Mouse (Mus musculus) stomach, postnatal 0 days (tissue): ENCODE results near the gene Lman2l. TPM values are rescaled to one million over a fixed set of nuclear protein-coding genes. Genes with fewer than 3 reads are reported as not detected.
A peak's percentile ranks its signal among the peaks of the same experiment; 100 is the strongest.

Experiments
- ATAC-seq: fragments of 200-750 bp; cut with Nextera tagmentation; 2 replicates; pipeline ENCODE4 v1.8.0; 2017; ENCODE audit not compliant: low FRiP score, low TSS enrichment
- DNase-seq: peaks from one replicate; pipeline ENCODE4 v3.0.0-alpha.2; 2016; ENCODE audit warnings: low spot score
- H3K27ac ChIP-seq: fragments of 300-500 bp; sonication (generic); replicated peaks from 2 replicates; pipeline ENCODE4 v1.5.1; 2014; ENCODE audit warnings: mild to moderate bottlenecking, control low read depth
- H3K27me3 ChIP-seq: fragments of 300-500 bp; sonication (generic); 2 replicates; pipeline ENCODE4 v1.6.1; 2014; ENCODE audit warnings: low read length; ENCODE audit not compliant: control insufficient read depth, insufficient read depth
- H3K36me3 ChIP-seq: fragments of 300-500 bp; sonication (generic); 2 replicates; pipeline ENCODE4 v1.6.1; 2014; ENCODE audit warnings: low read length, mixed read lengths; ENCODE audit not compliant: control insufficient read depth, insufficient read depth
- H3K4me1 ChIP-seq: fragments of 300-500 bp; sonication (generic); replicated peaks from 2 replicates; pipeline ENCODE4 v1.6.1; 2014; ENCODE audit warnings: antibody characterized with exemption; ENCODE audit not compliant: control insufficient read depth, insufficient read depth
- H3K4me2 ChIP-seq: fragments of 300-500 bp; sonication (generic); replicated peaks from 2 replicates; pipeline ENCODE4 v1.6.1; 2014; ENCODE audit warnings: low read depth, mild to moderate bottlenecking, control low read depth, moderate library complexity
- H3K4me3 ChIP-seq: fragments of 300-500 bp; sonication (generic); 2 replicates; pipeline ENCODE4 v1.5.1; 2014; ENCODE audit warnings: low read depth, low read length, control low read depth
- H3K9ac ChIP-seq: fragments of 300-500 bp; sonication (generic); 2 replicates; pipeline ENCODE4 v1.6.1; 2014; ENCODE audit warnings: mild to moderate bottlenecking, low read length, control low read depth, mixed read lengths
- H3K9me3 ChIP-seq: fragments of 300-500 bp; sonication (generic); 2 replicates; pipeline ENCODE4 v1.6.1; 2016; ENCODE audit warnings: low read length; ENCODE audit not compliant: control insufficient read depth
- CTCF ChIP-seq: IDR thresholded peaks from 2 replicates; pipeline ENCODE4 v1.5.1; 2016; ENCODE audit warnings: antibody characterized with exemption, low read depth, mild to moderate bottlenecking, moderate library complexity
- EP300 ChIP-seq: optimal IDR thresholded peaks from 2 replicates; pipeline ENCODE3; 2016; ENCODE audit warnings: antibody characterized with exemption
- WGBS: fragments of 180-500 bp; shearing (Covaris S2); extraction: QIAGEN DNeasy Blood & Tissue Kit; methylation state at CpG from one replicate; pipeline ENCODE4 v1.1.7; 2014; 5-methylcytosine and 5-hydroxymethylcytosine counted together
- polyA plus RNA-seq: library from polyadenylated mRNA; unstranded; fragments of >200 nt; fragmentation: Nextera tagmentation; extraction: Ambion mirVana; gene quantifications from 2 replicates; pipeline ENCODE4 v1.2.1, GENCODE M21; 2015

Lman2l gene
- polyA plus RNA-seq, 1 experiment from 2014 or later = 16.5 TPM

GRCm38 (mm10) chr1:36475480-36476110 lies 30.5 kb upstream of the Lman2l start:
- H3K36me3 ChIP-seq = no peaks in the 10 kb centered on the region; the same call in 1 of the 2 replicates
- WGBS = 22% methylated on average over 8 of the region's 8 CpGs
- TF ChIP-seq EP300 = no peak
- no peak for TF ChIP-seq CTCF
- ATAC-seq = no peak
- peak overlapping the region; percentile 38 for H3K9ac ChIP-seq
- no peaks in the 10 kb centered on the region for H3K27me3 ChIP-seq
- peak overlapping the region; percentile 59 for H3K27ac ChIP-seq
- H3K4me2 ChIP-seq = peak overlapping the region; percentile 86
- H3K9me3 ChIP-seq = no peaks in the 10 kb centered on the region
- peaks cover 27% of the 10 kb centered on the region for H3K4me1 ChIP-seq
- peak; percentile 60 for DNase-seq
- H3K4me3 ChIP-seq = peak overlapping the region; percentile 20; the same call in 1 of the 2 replicates

GRCm38 (mm10) chr1:36474646-36475045 lies 29.6 kb upstream of the Lman2l start:
- Histone ChIP-seq H3K27me3 (no peaks in the 10 kb centered on the region), H3K4me2 (peak overlapping the region; percentile 86), H3K36me3 (no peaks in the 10 kb centered on the region; the same call in 1 of the 2 replicates), H3K4me1 (peaks cover 27% of the 10 kb centered on the region), H3K4me3 (peak overlapping the region; percentile 20; the same call in 1 of the 2 replicates), H3K9ac (peak overlapping the region; percentile 38), H3K27ac (peak overlapping the region; percentile 59), H3K9me3 (no peaks in the 10 kb centered on the region)
- ATAC-seq = no peak
- DNase-seq = no peak
- TF ChIP-seq CTCF (no peak), EP300 (no peak)
- WGBS = 48% methylated on average over 3 of the region's 3 CpGs

- TF ChIP-seq EP300 = no peak
- TF ChIP-seq CTCF = no peak
- H3K9me3 ChIP-seq = no peaks in the 10 kb centered on the region
- WGBS = 59% methylated on average over 10 of the region's 10 CpGs
- peak overlapping the region; percentile 86 for H3K4me2 ChIP-seq
- no peaks in the 10 kb centered on the region for H3K36me3 ChIP-seq
- H3K9ac ChIP-seq = peak overlapping the region; percentile 23
- peak overlapping the region; percentile 64; the same call in 1 of the 2 replicates for H3K4me3 ChIP-seq
- peak overlapping the region; percentile 40; the same call in 1 of the 2 replicates for H3K27ac ChIP-seq
- peaks cover 27% of the 10 kb centered on the region for H3K4me1 ChIP-seq
- H3K27me3 ChIP-seq = no peaks in the 10 kb centered on the region
- DNase-seq = no peak
- no peak for ATAC-seq
Observed at GRCm38 (mm10) chr1:36473211-36473780, 28.2 kb upstream of the Lman2l start.

GRCm38 (mm10) chr1:36472106-36472440 lies 27.0 kb upstream of the Lman2l start:
- ATAC-seq (no peak), DNase-seq (no peak)
- H3K4me2 ChIP-seq = peak overlapping the region; percentile 86
- 15% methylated on average over 18 of the region's 18 CpGs for WGBS
- peak overlapping the region; percentile 91 for H3K27ac ChIP-seq
- H3K27me3 ChIP-seq = no peaks in the 10 kb centered on the region
- H3K36me3 ChIP-seq = no peaks in the 10 kb centered on the region
- peak overlapping the region; percentile 79 for H3K9ac ChIP-seq
- TF ChIP-seq EP300 (no peak), CTCF (no peak)
- H3K9me3 ChIP-seq = no peaks in the 10 kb centered on the region
- H3K4me1 ChIP-seq = peaks cover 22% of the 10 kb centered on the region
- H3K4me3 ChIP-seq = peak overlapping the region; percentile 64

- no peaks in the 10 kb centered on the region for H3K9me3 ChIP-seq
- peak within 1 kb of the TSS; percentile 86 for H3K4me2 ChIP-seq
- peak; percentile 97 for DNase-seq
- peak; percentile 92 for ATAC-seq
- WGBS = under 1% methylated on average over 70 of the region's 98 CpGs
- H3K4me1 ChIP-seq = peaks cover 22% of the 10 kb centered on the region
- peak within 1 kb of the TSS; percentile 79 for H3K9ac ChIP-seq
- TF ChIP-seq EP300 = no peak
- peak; percentile 60 for TF ChIP-seq CTCF
- H3K4me3 ChIP-seq = peak within 1 kb of the TSS; percentile 64
- no peaks in the 10 kb centered on the region for H3K27me3 ChIP-seq
- H3K36me3 ChIP-seq = no peaks in the 10 kb centered on the region
- peak within 1 kb of the TSS; percentile 91 for H3K27ac ChIP-seq
Observed at GRCm38 (mm10) chr1:36471181-36472105, 26.4 kb upstream of the Lman2l start, which contains the start of gene Cnnm4. Cnnm4 (plus strand) TSS chr1:36471620.
